Mouse (Mus musculus): ENCODE results near the gene Foxc2. TPM values are rescaled to one million over a fixed set of nuclear protein-coding genes. Genes with fewer than 3 reads are reported as not detected.

Gene Foxc2
- polyA plus RNA-seq, 2 experiments: 9.7 to 14.3 TPM

- peaks cover 14% of the 10 kb centered on the region; the same call in 1 of the 2 replicates for H3K4me1 ChIP-seq (ENCODE audit: control insufficient read depth, insufficient read depth, low read length)
- H3K4me3 ChIP-seq (replicated peaks; ENCODE audit: low read length): no peak overlapping the region
- 0 out of 2 replicates have a peak overlapping the region, but pooled peaks have one; percentile 25 for H3K9ac ChIP-seq (ENCODE audit: low read depth, low read length, severe bottlenecking)
- no peak overlapping the region for H3K27ac ChIP-seq (replicated peaks; ENCODE audit: low read depth, low read length)
- H3K4me2 ChIP-seq (replicated peaks; ENCODE audit: low read depth, low read length, severe bottlenecking): no peak overlapping the region
- H3K36me3 ChIP-seq (ENCODE audit: control insufficient read depth, insufficient read depth, low read length): no peaks in the 10 kb centered on the region
- 45% methylated on average over 8 of the region's 8 CpGs for WGBS
- TF ChIP-seq POLR2A (IDR thresholded peaks at IDR 0.05; ENCODE audit: borderline replicate concordance, extremely low read depth, insufficient read depth, insufficient read length): no peak
- H3K27me3 ChIP-seq (ENCODE audit: control insufficient read depth, insufficient read depth, low read length): no peaks in the 10 kb centered on the region
- ATAC-seq (ENCODE audit: low FRiP score, low read depth) (no peak), DNase-seq (ENCODE audit: low spot score) (no peak)
- H3K9me3 ChIP-seq (ENCODE audit: control insufficient read depth, low read length): no peaks in the 10 kb centered on the region
Measured at GRCm38 (mm10) chr8:121164017-121164469, 48.1 kb downstream of the Foxc2 start.

GRCm38 (mm10) chr8:121168033-121168432 lies 52.1 kb downstream of the Foxc2 start:
- ATAC-seq (ENCODE audit: low FRiP score, low read depth): no peak
- no peak for DNase-seq (ENCODE audit: low spot score)
- H3K9me3 ChIP-seq (ENCODE audit: control insufficient read depth, low read length): no peaks in the 10 kb centered on the region
- no peak for TF ChIP-seq POLR2A (IDR thresholded peaks at IDR 0.05; ENCODE audit: borderline replicate concordance, extremely low read depth, insufficient read depth, insufficient read length)
- no peak overlapping the region for H3K27ac ChIP-seq (replicated peaks; ENCODE audit: low read depth, low read length)
- 78% methylated on average over 5 of the region's 5 CpGs for WGBS
- no peak overlapping the region for H3K4me3 ChIP-seq (replicated peaks; ENCODE audit: low read length)
- no peak overlapping the region for H3K9ac ChIP-seq (ENCODE audit: low read depth, low read length, severe bottlenecking)
- peaks cover 29% of the 10 kb centered on the region for H3K4me1 ChIP-seq (ENCODE audit: control insufficient read depth, insufficient read depth, low read length)
- no peaks in the 10 kb centered on the region for H3K36me3 ChIP-seq (ENCODE audit: control insufficient read depth, insufficient read depth, low read length)
- H3K4me2 ChIP-seq (replicated peaks; ENCODE audit: low read depth, low read length, severe bottlenecking): no peak overlapping the region
- H3K27me3 ChIP-seq (ENCODE audit: control insufficient read depth, insufficient read depth, low read length): no peaks in the 10 kb centered on the region

Small RNA genes lying within 50 kb of the gene (microRNA-seq; reads per million reads assigned to microRNA genes)
- not detected for gene Gm27530

Other genes starting within 250 kb of the Foxc2 start
- gene Foxf1, start 31.8 kb upstream of the Foxc2 start, polyA plus RNA-seq (2012; rRNA removed): 0.54 and 1.00 TPM in 2 replicates
- gene Foxf1, start 31.8 kb upstream of the Foxc2 start, polyA plus RNA-seq (2014; fragmentation: Nextera tagmentation; extraction: Ambion mirVana): 0.15 and 0.28 TPM in 2 replicates
- gene Mthfsd, start 7.8 kb upstream of the Foxc2 start, polyA plus RNA-seq (2012; rRNA removed): 120 and 122 TPM in 2 replicates
- 59.9 and 62.8 TPM in 2 replicates for gene Mthfsd, start 7.8 kb upstream of the Foxc2 start, polyA plus RNA-seq (2014; fragmentation: Nextera tagmentation; extraction: Ambion mirVana)
- gene Foxl1, start 11.8 kb downstream of the Foxc2 start, polyA plus RNA-seq (2012; rRNA removed): 0.40 and 0.72 TPM in 2 replicates
- gene Foxl1, start 11.8 kb downstream of the Foxc2 start, polyA plus RNA-seq (2014; fragmentation: Nextera tagmentation; extraction: Ambion mirVana): 0.18 and 0.28 TPM in 2 replicates